Mouse (Mus musculus) heart, embryonic 16.5 days (tissue): ENCODE data around the gene Zfp609. TPM values are rescaled to one million over a fixed set of nuclear protein-coding genes. Genes with fewer than 3 reads are reported as not detected.

Experiments used
- ATAC-seq: fragments of 200-750 bp; cut with Nextera tagmentation; replicated peaks from 2 replicates; pipeline ENCODE4 v1.8.0; 2017; ENCODE audit warnings: moderate number of reproducible peaks; ENCODE audit not compliant: insufficient read depth, low FRiP score; ENCODE audit errors: extremely low read depth
- H3K27ac ChIP-seq: fragments of 300-500 bp; sonication (generic); 2 replicates; pipeline ENCODE4 v1.5.1; 2014; ENCODE audit warnings: mild to moderate bottlenecking, low read length, control low read depth, moderate library complexity
- H3K27me3 ChIP-seq: fragments of 300-500 bp; sonication (generic); 2 replicates; pipeline ENCODE4 v1.6.1; 2014; ENCODE audit warnings: low read length, mixed read lengths; ENCODE audit not compliant: control insufficient read depth, insufficient read depth
- H3K36me3 ChIP-seq: fragments of 300-500 bp; sonication (generic); 2 replicates; pipeline ENCODE4 v1.6.1; 2014; ENCODE audit not compliant: control insufficient read depth, insufficient read depth
- H3K4me1 ChIP-seq: fragments of 300-500 bp; sonication (generic); 2 replicates; pipeline ENCODE4 v1.6.1; 2014; ENCODE audit warnings: low read length, mixed read lengths; ENCODE audit not compliant: control insufficient read depth, insufficient read depth
- H3K4me2 ChIP-seq: fragments of 300-500 bp; sonication (generic); 2 replicates; pipeline ENCODE4 v1.6.1; 2014; ENCODE audit warnings: low read depth, mild to moderate bottlenecking, control low read depth, low read length
- H3K4me3 ChIP-seq: fragments of 300-500 bp; sonication (generic); 2 replicates; pipeline ENCODE4 v1.5.1; 2014; ENCODE audit warnings: mild to moderate bottlenecking, control low read depth, low read length
- H3K9ac ChIP-seq: fragments of 300-500 bp; sonication (generic); 2 replicates; pipeline ENCODE4 v1.6.1; 2014; ENCODE audit warnings: low read length, control low read depth
- H3K9me3 ChIP-seq: fragments of 300-500 bp; sonication (generic); replicated peaks from 2 replicates; pipeline ENCODE4 v1.6.1; 2016; ENCODE audit warnings: low read length; ENCODE audit not compliant: control insufficient read depth
- WGBS: fragments of 180-500 bp; shearing (Covaris S2); extraction: QIAGEN DNeasy Blood & Tissue Kit; methylation state at CpG from one replicate; pipeline ENCODE4 v1.1.7; 2014; 5-methylcytosine and 5-hydroxymethylcytosine counted together
- polyA plus RNA-seq: library from polyadenylated mRNA; unstranded; fragments of >200 nt; fragmentation: Nextera tagmentation; extraction: Ambion mirVana; gene quantifications from 2 replicates; pipeline ENCODE4 v1.2.1, GENCODE M21; 2015

The Zfp609 gene
- polyA plus RNA-seq, 1 experiment from 2014 or later: 4.2 TPM

DNA sequence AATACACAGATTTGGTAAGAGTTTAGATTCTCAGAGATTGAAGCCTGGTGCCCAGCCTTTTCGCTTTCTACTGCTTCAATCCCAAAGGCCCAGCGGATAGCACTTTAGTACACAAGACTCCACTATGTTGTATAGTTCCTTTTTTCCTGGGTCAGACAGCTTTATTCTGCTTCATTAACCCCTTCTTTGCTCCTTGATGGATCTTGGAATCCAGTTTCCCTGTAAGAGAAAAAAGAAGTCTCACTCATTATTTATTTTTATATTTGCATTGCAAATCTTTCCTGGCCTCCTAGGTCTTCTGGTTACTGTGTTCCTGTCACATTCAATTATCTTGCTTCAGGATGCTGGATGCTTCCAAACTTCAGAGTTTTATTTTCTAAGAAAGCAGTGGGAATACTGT is 5.9 kb upstream of the Zfp609 start:
- H3K27ac ChIP-seq: no peak overlapping the region
- no peaks in the 10 kb centered on the region for H3K27me3 ChIP-seq
- H3K4me1 ChIP-seq: peaks cover 20% of the 10 kb centered on the region
- ATAC-seq: no peak
- H3K4me2 ChIP-seq: no peak overlapping the region
- H3K9me3 ChIP-seq: no peaks in the 10 kb centered on the region
- H3K36me3 ChIP-seq: 0 out of 2 replicates have a peak, but pooled peaks cover under 1% of the 10 kb centered on the region
- WGBS: 90% methylated on average over 2 of the region's 2 CpGs
- no peak overlapping the region for H3K4me3 ChIP-seq
- no peak overlapping the region for H3K9ac ChIP-seq

DNA sequence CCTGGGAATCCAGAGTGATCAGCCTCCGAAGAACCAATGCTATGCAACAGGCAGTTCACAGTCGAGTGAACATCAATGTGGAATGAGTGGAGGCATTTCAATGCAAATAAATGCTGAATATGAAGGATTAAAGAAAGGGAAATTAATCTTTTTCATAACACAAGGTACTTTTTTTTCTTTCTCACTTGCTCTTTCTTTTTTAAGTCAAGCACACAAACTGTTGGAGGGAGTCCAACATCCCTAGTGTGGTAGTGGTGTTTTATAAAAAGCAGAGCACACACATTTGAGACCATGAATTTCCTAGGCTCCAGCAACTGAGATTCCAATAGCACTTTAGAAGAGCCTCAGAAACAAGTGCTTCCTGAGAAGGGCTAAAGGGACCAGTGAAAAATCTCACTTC is 4.7 kb upstream of the Zfp609 start:
- no peaks in the 10 kb centered on the region for H3K27me3 ChIP-seq
- no peak for ATAC-seq
- peaks cover 22% of the 10 kb centered on the region for H3K4me1 ChIP-seq
- H3K27ac ChIP-seq: peak overlapping the region; percentile 69
- no peaks in the 10 kb centered on the region for H3K36me3 ChIP-seq
- no peaks in the 10 kb centered on the region for H3K9me3 ChIP-seq
- no peak overlapping the region for H3K4me2 ChIP-seq
- no peak overlapping the region for H3K4me3 ChIP-seq
- whole genome bisulfite sequencing: 55% methylated on average over 2 of the region's 2 CpGs
- H3K9ac ChIP-seq: peak overlapping the region; percentile 20; the same call in 1 of the 2 replicates

DNA sequence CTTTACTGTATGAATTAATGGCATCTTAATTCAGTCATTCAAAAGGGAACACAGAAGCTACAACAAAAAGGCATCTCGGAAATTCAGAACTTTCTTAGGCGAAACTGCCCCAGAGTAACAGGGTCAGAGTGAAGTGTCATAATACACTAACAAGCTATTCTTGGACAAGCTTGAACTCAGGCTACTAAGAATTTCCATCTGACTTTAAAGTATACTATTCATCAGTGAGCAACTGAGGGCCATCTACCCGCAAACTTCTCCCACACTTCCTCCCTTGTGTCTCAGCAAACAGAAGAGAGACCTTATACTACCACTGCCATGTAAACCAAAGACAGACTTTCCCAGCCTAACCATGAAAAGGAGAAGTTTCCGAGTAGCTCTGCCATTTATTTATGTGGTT is 3.8 kb upstream of the Zfp609 start:
- Histone ChIP-seq H3K9me3 (no peaks in the 10 kb centered on the region), H3K9ac (no peak overlapping the region), H3K4me3 (no peak overlapping the region), H3K4me2 (no peak overlapping the region), H3K27ac (no peak overlapping the region), H3K27me3 (no peaks in the 10 kb centered on the region), H3K36me3 (no peaks in the 10 kb centered on the region), H3K4me1 (peaks cover 25% of the 10 kb centered on the region)
- no peak for ATAC-seq
- WGBS: 71% methylated on average over 4 of the region's 4 CpGs

DNA sequence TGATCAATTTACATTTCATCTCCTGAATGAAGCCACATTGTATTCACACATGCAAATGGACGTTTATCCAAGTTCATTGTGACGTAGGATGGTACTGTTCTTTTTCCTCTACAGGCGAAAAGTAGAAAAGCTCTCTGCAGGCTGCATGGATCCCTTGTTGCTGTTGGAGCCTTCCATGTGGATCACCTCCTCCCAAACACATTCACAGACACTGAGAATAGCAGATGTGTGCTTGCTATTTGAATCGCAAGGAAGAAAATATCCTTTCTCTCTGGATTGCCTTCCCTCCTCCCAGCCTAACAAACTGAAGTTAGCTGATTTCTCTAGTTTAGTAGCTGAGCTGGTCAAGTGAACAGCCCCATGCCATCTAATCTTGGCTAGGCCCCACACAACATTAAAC is 2.9 kb upstream of the Zfp609 start:
- Histone ChIP-seq H3K27me3 (no peaks in the 10 kb centered on the region), H3K9ac (no peak overlapping the region), H3K4me3 (no peak overlapping the region), H3K27ac (no peak overlapping the region), H3K9me3 (no peaks in the 10 kb centered on the region), H3K36me3 (no peaks in the 10 kb centered on the region), H3K4me2 (no peak overlapping the region), H3K4me1 (peaks cover 33% of the 10 kb centered on the region)
- no peak for ATAC-seq
- WGBS: 82% methylated on average over 4 of the region's 4 CpGs

DNA sequence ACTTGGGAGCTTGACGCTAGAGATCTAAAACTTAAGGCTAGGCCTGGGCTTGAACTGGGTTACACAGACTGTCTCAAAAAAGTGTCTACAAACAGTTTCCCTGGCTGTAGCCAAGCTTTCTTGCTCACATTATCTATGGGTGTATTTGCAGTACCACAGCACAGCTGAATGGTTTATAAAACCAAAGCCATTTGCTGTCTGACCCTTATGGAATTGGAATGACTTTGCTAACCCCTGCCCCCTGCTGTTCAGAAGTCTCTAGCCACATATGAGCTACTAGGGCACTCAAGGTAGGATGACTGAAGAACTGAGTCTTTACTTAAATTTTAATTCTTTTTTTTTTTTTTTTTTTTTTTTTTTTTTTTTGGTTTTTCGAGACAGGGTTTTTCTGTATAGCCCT is 2.0 kb upstream of the Zfp609 start:
- no peaks in the 10 kb centered on the region for H3K27me3 ChIP-seq
- H3K9me3 ChIP-seq: no peaks in the 10 kb centered on the region
- H3K27ac ChIP-seq: no peak overlapping the region
- no peak for ATAC-seq
- 83% methylated on average over 1 of the region's 2 CpGs for WGBS
- peaks cover 39% of the 10 kb centered on the region for H3K4me1 ChIP-seq
- no peak overlapping the region for H3K4me3 ChIP-seq
- H3K36me3 ChIP-seq: no peaks in the 10 kb centered on the region
- no peak overlapping the region for H3K9ac ChIP-seq
- no peak overlapping the region for H3K4me2 ChIP-seq

DNA sequence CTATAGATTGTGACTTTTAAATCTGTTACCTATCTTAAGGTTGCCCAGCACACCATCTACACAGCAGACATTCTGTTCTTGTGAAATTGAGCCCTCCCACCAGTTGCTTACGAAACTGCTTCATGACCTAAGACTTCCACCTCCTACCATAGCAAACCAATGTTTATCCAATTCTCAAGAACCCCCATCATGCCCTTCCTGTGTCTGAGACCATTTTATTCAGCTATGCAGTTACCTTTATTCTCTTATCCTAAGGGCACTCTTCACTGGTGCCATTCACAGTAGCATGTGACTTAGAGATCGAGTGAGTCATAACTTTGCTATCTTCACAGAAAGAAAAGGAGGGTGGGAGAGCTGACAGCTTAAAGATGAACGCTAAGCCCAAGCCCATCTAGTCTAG is 1.1 kb upstream of the Zfp609 start:
- peaks cover 48% of the 10 kb centered on the region for H3K4me1 ChIP-seq
- H3K9me3 ChIP-seq: no peaks in the 10 kb centered on the region
- no peaks in the 10 kb centered on the region for H3K27me3 ChIP-seq
- peak overlapping the region; percentile 93 for H3K4me3 ChIP-seq
- peak overlapping the region; percentile 98 for H3K9ac ChIP-seq
- WGBS: 16% methylated on average over 3 of the region's 3 CpGs
- H3K27ac ChIP-seq: peak overlapping the region; percentile 99
- ATAC-seq: no peak
- peak overlapping the region; percentile 81 for H3K4me2 ChIP-seq
- no peaks in the 10 kb centered on the region for H3K36me3 ChIP-seq

DNA sequence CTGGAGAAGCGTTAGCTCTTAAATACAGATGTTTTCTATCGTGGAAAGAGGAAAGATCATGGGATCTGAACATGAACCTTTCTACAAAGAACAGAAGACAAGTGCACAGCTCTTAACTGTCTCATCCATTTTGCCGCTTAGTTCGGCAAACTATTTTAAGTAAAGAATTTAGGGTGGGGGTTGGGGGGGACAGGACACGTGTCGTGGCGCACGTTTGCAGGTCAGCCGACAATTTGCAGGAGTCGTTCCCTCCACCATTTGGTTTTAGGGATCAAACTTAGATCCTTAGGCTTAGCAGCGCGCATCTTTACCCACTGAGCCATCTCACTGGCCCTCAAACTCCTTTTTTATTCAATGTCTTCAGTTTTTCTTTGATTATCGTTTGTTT is 646 bp upstream of the Zfp609 start:
- H3K9me3 ChIP-seq: no peaks in the 10 kb centered on the region
- peak overlapping the region; percentile 93 for H3K4me3 ChIP-seq
- H3K36me3 ChIP-seq: no peaks in the 10 kb centered on the region
- H3K4me1 ChIP-seq: peaks cover 51% of the 10 kb centered on the region
- H3K27me3 ChIP-seq: no peaks in the 10 kb centered on the region
- no peak for ATAC-seq
- H3K27ac ChIP-seq: peak overlapping the region; percentile 99
- 3% methylated on average over 13 of the region's 13 CpGs for WGBS
- H3K9ac ChIP-seq: peak overlapping the region; percentile 98
- H3K4me2 ChIP-seq: peak overlapping the region; percentile 81

DNA sequence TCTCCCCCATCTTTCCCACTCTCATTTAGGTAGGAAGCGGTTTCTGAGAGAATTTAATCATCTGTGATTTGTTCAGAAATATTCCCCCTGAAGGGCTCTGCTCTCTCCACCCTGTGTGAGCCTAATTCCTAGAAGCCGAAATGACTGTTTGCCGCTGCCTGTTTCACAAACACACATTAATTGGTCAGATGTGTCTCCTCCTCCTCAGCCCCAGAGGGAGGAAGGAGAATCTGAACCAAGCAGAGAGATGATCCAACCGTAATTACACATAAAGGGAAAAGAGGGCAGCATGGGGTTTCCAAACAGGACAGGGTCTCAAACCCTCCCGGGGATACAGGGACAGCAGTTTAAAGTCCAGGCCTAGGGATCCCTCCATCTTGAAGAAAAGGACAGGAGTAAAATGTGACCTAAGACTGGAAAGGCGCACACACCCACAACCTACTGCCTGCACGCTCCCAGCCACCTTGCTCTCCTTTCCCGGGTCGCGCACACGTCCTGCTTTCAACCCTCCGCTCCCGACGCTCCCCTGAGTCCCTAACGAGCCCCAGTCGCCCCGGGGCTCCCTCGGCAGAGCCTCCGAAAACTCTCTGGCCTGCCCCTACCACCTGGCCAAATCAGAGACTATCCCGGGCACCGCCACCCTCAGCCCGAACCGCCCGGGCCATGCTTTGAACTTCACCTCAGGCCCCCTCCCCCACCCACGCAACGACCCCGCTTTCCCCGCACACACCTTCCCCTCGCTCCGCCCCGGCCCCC is 598 bp downstream of the Zfp609 start:
- Histone ChIP-seq H3K4me2 (peak overlapping the region; percentile 81), H3K27me3 (no peaks in the 10 kb centered on the region), H3K4me1 (peaks cover 50% of the 10 kb centered on the region), H3K9me3 (no peaks in the 10 kb centered on the region), H3K36me3 (no peaks in the 10 kb centered on the region), H3K4me3 (peak overlapping the region; percentile 93), H3K9ac (peak overlapping the region; percentile 98), H3K27ac (peak overlapping the region; percentile 99)
- WGBS: under 1% methylated on average over 31 of the region's 31 CpGs
- peak; percentile 41 for ATAC-seq

DNA sequence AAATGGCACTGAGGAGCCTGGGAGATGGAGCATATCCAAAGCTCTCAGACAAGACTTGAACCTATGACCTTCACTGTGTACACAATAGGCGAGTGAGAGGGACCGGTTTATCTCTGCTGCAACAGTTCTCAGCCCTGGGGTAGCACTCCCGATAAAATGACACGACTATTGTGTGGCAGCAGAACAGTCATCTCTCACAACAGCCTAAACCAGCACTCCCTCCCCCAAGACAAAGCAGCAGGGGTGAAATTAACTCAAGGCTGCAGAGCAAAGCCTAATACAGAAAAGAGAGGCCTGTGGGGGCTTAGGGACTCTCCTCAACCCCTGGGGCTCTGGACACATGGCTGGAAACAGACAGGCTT is 1.2 kb downstream of the Zfp609 start:
- Histone ChIP-seq H3K4me1 (peaks cover 49% of the 10 kb centered on the region), H3K4me3 (peak overlapping the region; percentile 93), H3K27ac (peak overlapping the region; percentile 99), H3K9ac (peak overlapping the region; percentile 98), H3K36me3 (no peaks in the 10 kb centered on the region), H3K27me3 (no peaks in the 10 kb centered on the region), H3K4me2 (peak overlapping the region; percentile 81), H3K9me3 (no peaks in the 10 kb centered on the region)
- no peak for ATAC-seq
- 3% methylated on average over 4 of the region's 4 CpGs for WGBS
